Mouse (Mus musculus) activated CD4-positive, CD25-positive, alpha-beta regulatory T cell, adult 4 months (primary cell): Measurements from ENCODE around the gene Pcnp. TPM values are rescaled to one million over a fixed set of nuclear protein-coding genes. Genes with fewer than 3 reads are reported as not detected.
A peak's percentile ranks its signal among the peaks of the same experiment; 100 is the strongest.
"Not testable (repeated sequence)": the region's sequence is repeated elsewhere in the genome, so short reads cannot be mapped to it uniquely, and the experiment has no call there.

Experiments
- ATAC-seq: one replicate; pipeline ENCODE4 v1.8.0; 2017
- polyA plus RNA-seq, 2 experiments: library from polyadenylated mRNA; unstranded; fragments of 100-300 nt; shearing (Covaris generic); gene quantifications; one replicate each; pipeline ENCODE4 v1.2.1; 2017

Pcnp gene
- 100 to 1,000 TPM; 227 to 239 TPM for polyA plus RNA-seq

DNA sequence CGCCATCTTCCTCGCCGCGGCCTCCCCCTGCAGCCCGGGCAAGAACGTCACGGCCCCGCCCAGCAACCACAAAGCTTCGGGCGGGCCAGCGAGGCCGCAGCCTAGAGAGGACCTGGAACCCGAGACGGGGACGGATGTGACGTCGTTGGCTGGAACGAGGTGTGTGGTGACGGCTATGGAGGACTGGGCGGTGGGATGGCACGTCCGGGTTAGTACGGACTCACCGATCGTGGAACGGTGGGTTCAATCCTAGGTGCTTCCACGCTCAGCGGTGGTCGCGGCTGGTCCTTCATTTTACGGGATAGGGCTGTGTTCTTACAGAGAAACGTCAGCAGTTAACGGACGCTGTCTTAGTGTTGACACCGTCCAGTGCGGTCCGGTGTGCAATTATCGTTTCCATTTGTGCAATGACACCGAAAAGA is at the start of gene Pcnp:
Pcnp (minus strand) TSS at position 79 of the 422 bp plus-strand sequence.
- peak; percentile 94 for ATAC-seq

DNA sequence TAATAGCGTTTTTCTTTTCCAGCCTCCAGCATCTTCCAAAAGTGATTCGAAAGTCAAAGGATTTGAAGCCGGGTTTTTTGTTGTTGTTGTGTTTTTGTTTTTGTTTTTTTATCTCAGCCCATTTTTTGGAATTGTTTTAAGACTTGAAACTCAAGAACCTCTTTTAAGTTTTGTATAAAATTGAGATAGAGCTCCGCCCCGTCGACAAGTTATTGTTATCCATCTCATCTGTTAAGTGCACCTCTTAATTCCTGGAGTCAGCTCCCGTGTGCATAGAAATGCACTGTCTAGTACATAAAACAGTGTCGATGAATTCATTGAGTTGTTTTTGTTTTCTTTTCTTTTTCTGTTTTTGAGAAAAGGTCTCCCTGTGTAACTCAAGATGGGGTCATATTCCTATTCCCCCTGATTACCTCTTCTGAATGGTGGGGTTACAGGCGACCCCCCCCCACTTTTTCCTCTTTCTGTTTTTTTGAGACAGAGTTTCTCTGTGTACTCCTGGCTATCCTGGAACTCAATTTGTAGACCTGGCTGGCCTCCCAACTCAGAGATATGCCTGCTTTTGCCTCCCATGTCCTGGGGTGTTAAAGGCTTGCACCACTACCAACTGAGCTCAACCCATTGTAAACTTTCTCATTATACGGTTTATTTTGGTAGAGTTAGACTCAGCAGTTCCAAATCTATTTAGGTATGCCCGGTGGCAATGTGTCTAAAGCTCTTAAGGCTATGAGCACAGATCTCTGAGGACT is 46.8 kb upstream of the Pcnp start:
- ATAC-seq, result peak; percentile 8

GRCm38 (mm10) chr16:56075222-56076111 is 45.9 kb upstream of the Pcnp start:
- peak; percentile 78 for ATAC-seq

- ATAC-seq, result peak; percentile 11
These were observed 45.0 kb upstream of the Pcnp start for GRCm38 (mm10) chr16:56074565-56074964.

DNA sequence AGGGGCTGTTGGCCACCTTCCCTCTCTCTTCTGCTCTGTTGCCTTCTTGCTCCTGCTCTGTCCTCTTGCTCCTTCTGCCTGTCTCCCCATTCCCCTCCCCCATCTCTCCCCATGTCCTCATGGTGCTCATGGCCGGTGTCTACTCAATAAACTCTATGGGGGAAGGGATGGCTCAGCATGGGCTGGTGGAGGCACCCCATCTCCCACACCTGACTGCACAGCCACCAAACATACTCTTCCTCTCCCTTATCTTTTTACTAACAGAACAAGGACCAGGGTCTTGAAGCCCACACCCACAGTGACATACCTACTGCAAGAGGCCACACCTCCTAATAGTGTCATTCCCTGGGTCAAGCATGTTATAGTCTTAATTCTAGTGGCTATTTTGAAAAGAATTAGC is 44.6 kb upstream of the Pcnp start:
- no peak for ATAC-seq

GRCm38 (mm10) chr16:56073150-56073549 is 43.6 kb upstream of the Pcnp start:
- not testable (repeated sequence) for ATAC-seq

DNA sequence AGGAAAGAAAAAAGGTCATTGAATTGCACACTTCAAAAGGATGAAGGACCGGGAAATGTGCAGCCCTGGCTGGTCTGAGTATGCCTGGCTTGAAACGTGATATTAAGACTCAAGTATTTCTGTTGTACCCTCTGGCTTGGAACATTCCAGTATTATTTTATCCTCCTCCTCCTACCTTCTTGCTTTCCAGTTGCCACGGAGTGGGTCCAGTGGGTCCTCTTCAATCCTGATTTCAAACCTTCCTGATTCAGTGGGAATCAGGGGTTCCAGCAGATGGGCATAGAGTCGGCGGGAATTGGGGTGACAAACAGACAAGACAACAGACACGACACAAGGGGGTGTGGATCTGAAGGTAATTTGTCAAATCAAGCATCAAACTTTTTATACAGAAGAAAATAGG is 43.0 kb upstream of the Pcnp start:
- ATAC-seq, result no peak

DNA sequence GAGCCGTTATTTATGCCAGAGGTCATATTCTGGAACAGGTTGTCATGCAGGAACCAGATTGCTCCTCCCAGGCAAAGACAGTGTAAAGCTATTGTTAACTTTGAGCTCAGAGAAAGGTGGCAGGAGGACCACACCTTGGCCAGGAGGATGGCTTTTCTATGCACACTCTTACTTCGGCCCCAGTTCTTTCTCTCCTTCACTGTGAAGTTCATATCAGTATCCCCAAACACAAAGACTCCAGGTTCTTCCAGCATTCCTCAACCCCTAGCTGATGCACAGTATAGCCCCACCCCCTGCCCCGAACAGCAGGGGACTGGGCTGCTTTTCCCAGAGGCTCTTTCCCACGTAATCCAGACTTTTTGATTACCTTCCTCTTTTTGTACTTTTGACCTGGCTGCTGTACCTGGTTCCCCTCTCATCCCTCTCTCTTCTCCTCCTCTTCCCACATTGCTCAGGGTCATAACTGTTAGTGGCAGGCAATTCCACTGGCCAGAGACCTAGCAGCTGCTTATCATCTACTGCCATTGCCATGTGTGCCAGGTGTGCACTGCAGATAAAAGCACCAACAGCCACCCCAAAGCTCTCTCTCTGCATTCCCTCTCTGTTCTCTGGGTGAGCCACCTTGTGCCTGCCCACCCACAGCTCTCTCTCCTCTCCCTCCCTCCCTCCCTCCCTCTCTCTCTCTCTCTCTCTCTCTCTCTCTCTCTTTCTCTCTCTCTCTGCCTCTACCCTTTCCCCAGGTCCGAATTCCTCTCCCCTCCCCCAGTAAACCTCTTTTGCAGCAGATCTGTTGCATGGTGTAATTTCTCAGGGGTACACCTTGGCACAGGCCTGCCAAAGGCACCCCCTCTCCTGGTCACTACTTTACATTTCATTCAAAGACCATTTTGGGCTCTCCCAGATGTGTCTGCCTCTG is 42.0 kb upstream of the Pcnp start:
- no peak for ATAC-seq

DNA sequence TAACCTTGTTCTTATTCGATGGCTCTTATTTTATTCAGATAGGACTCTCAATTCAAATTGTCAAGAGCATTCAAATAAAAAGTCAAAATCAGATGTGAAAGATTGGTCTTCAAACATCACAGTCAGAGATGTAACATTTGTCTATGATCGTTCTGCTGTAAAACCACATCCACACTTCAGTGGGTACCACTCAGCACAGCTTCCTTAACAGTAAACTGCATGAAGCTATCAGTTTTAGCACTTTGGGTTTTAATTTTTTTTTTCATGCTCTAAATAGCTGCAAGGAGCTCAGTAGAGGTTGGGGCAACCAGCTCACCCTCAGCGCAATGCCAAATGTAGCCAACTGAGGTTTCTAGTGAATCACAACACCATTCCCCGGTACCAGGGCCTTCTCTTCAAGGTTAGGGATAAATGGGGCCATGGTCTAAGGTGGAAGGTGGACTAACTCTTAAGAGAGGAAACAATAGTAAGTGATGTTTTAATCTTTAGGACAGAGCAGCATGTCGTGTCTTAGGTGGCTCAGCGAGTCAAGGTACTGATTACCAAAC is 39.1 kb upstream of the Pcnp start:
- no peak for ATAC-seq

DNA sequence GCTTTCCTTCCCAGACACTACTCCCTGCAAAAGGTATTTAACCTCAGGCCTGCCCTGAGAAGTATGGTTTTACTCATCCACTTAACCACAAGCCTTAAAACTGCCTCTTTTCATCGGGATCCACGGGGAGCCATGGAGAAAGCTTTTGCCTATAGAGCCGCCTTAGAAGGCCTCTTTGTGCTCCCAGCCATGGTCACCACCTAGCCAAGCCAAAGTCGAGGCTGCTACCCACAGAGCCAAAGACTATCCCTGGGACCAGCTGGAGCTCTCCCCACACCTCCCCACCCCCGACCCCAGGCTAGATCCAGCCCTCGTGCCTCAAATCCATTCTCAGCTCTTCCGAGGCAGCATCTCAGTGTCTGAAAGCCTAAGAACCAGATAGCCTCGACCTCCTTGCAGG is 36.6 kb upstream of the Pcnp start:
- ATAC-seq, result no peak

GRCm38 (mm10) chr16:56064334-56064990 is 34.9 kb upstream of the Pcnp start:
- peak; percentile 99 for ATAC-seq

DNA sequence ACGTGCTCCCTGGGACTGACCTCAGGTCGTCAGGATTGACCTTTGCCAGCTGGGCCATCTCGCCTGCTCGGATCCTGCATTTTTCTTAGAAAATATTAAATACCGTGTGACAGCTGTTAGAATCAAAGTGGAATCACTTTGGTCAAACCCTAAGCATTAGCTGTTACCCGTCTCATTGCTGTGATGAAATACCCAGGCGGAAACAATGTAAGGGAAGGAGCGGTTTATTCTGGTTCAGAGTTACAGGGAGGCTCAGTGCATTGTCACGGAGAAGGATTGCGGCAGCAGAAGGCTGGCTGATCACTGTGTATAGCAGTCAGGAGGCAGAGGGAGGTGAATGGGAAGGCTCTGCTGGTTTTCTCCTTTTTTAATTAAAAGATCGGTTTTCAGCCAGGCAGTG is 33.4 kb upstream of the Pcnp start:
- no peak for ATAC-seq

DNA sequence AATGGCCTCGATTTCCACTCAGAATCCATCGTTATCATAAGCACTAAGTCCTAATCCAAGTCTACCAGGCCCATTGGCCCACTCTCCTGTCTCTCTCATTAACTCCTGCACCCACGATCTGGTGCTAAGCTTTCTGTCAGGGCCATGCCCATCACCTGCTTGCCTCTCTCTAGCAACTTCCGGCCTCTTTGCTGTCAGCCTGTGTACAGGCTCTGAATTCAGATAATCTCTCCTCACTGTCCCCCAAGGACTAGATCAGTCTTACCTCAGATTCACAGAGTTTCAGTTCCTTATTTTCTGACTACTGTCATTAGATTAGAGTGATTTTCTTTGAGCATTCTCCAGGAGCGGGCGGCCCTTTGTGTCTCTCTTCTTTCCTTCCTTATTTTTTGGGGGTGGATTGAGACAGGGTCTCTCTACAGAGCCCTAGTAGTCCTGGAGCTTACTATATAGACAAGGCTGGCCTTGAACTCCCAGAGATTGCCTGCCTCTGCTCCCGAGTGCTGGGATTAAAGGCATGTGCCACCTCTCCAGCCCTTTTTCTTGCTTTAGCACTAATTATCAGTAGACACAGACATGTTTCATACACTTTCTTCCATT is 32.6 kb upstream of the Pcnp start:
- no peak for ATAC-seq

GRCm38 (mm10) chr16:56058151-56058550 is 28.6 kb upstream of the Pcnp start:
- ATAC-seq, result no peak

- no peak for ATAC-seq
These were observed 27.5 kb upstream of the Pcnp start for GRCm38 (mm10) chr16:56056944-56057590.

DNA sequence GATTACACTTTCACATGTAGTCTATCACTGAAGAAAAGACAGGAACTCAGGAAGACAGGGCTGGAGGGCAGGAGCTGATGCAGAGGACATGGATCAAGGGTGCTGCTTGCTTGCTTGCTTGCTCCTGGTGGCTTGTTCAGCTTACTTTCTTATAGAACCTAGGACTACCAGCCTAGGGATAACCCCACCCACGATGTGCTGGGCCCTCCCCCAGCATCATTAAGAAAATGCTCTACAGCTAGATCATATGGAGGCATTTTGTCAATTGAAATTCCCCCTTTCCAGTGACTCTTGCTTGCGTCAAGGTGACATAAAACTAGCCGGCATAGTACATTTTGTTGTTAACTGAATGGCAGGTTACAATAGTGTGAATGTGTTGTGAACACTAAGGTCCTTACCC is 26.4 kb upstream of the Pcnp start:
- no peak for ATAC-seq

DNA sequence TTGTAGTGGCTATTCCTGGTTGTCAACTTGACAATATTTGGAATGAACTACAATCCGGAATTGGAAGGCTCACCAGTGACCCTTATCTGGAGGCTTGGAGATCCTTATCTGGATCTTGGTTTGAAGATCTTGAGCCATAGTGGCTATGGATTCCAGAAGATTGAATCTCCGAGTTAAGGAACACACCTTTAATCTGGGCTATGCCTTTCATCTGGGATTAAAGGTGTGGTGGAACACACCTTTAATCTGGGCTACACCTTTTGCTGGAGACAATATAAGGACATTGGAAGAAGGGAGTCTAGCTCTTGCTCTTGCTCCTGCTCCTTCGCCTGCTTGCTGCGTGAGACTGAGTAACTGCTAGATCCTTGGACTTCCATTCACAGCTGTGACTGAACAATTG is 18.5 kb upstream of the Pcnp start, which contains the start of gene Senp7:
Senp7 (plus strand) TSS at position 301 of the 400 bp plus-strand sequence.
- ATAC-seq, result not testable (repeated sequence)

DNA sequence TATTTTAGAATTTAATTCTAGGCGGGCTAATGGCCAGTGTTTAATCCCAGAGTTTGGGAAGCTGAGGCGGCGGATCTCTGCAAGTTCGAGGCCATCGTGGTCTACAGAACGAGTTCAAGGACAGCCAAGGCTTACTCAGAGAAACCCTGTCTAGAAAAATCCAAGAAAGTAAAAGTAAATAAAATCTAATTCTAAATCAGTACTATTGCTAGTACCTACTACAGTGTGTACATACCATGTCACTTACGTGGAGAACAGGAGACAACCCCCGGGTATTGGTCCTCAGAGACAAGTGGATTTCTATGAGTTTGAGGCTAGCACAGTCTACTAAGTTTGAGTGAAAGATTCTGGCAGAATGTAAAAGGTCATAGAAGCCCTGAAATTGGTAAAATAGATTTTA is 8.6 kb upstream of the Pcnp start:
- ATAC-seq, result no peak

GRCm38 (mm10) chr16:56037138-56038010 is 7.8 kb upstream of the Pcnp start, which contains the start of gene Trmt10c:
Gene Trmt10c (minus strand): TSS chr16:56037819.
- peak; percentile 86 for ATAC-seq

DNA sequence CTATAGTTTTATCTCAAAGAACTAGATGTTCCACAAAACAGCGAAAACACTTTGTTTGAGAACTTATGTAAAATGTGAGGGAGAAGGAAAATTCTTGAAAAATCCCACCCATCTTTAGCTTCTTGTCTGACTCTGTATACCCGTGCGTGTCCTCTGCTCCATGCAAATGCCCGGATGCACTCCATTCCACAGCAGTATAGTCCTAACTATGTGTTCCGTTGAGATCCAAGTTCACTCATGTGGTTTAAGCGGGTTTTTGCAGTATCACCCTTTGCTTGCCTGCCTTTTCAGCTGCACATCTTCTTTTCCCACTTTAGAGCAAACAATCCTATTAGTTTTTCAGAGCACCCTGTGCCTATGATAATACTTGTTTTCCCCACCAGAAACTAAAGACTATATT is 7.0 kb upstream of the Pcnp start:
- no peak for ATAC-seq
